Mouse (Mus musculus) adrenal gland, postnatal 36 days (tissue): ENCODE results near the gene Ern2. TPM values are rescaled to one million over a fixed set of nuclear protein-coding genes. Genes with fewer than 3 reads are reported as not detected.

Experiments used
- DNase-seq, 2 experiments: peaks; one replicate each; pipeline ENCODE4 v3.0.0; 2021; ENCODE audit warnings: mixed read lengths in 1 of 2
- long read RNA-seq, 2 experiments: library from polyadenylated mRNA; stranded (forward); transcript quantifications; one replicate each; pipeline ENCODE4 v2.0.0; 2021; ENCODE audit warnings: borderline sequencing depth in 2 of 2
- total RNA-seq, 2 experiments: library from RNA; stranded (reverse); gene quantifications; 2 replicates each; pipeline ENCODE4 v1.2.3; 2021

The Ern2 gene
- under 1 TPM; 0.13 to 0.16 TPM for total RNA-seq
- long read RNA-seq, experiment 1: 0 reads
- long read RNA-seq, experiment 2: 0 reads

- DNase-seq: no peak
Measured at GRCm38 (mm10) chr7:122186043-122186442, at the start of gene Ern2. Gene Ern2 (minus strand): TSS chr7:122186207.

- no peak for DNase-seq
Measured at GRCm38 (mm10) chr7:122230866-122231265, 44.9 kb upstream of the Ern2 start.

- no peak for DNase-seq
Measured at GRCm38 (mm10) chr7:122229916-122230315, 43.9 kb upstream of the Ern2 start.

- no peak for DNase-seq
Measured at GRCm38 (mm10) chr7:122229306-122229705, 43.3 kb upstream of the Ern2 start.

- no peak for DNase-seq
Measured at GRCm38 (mm10) chr7:122226744-122227143, 40.7 kb upstream of the Ern2 start.

- no peak for DNase-seq
Measured at GRCm38 (mm10) chr7:122226020-122226742, 40.2 kb upstream of the Ern2 start.

GRCm38 (mm10) chr7:122219315-122219801 is 33.4 kb upstream of the Ern2 start, which contains the start of gene Chp2:
Gene Chp2 (plus strand): TSS chr7:122219496.
- DNase-seq: peak; percentile 62 to 73

GRCm38 (mm10) chr7:122208276-122209021 is 22.4 kb upstream of the Ern2 start:
- DNase-seq: no peak

- no peak for DNase-seq
Measured at GRCm38 (mm10) chr7:122206121-122206520, 20.1 kb upstream of the Ern2 start.

GRCm38 (mm10) chr7:122203936-122204335 is 17.9 kb upstream of the Ern2 start:
- no peak for DNase-seq

- DNase-seq: peak in 1 of 2 experiments; percentile 24
Measured at GRCm38 (mm10) chr7:122199296-122199695, 13.3 kb upstream of the Ern2 start.

GRCm38 (mm10) chr7:122197306-122197705 is 11.3 kb upstream of the Ern2 start:
- DNase-seq: peak; percentile 36 to 51

- no peak for DNase-seq
Measured at GRCm38 (mm10) chr7:122196771-122197170, 10.8 kb upstream of the Ern2 start.

- no peak for DNase-seq
Measured at GRCm38 (mm10) chr7:122193919-122194318, 7.9 kb upstream of the Ern2 start.

GRCm38 (mm10) chr7:122191097-122191496 is 5.1 kb upstream of the Ern2 start:
- no peak for DNase-seq

GRCm38 (mm10) chr7:122189484-122189883 is 3.5 kb upstream of the Ern2 start:
- DNase-seq: peak; percentile 33 to 54

GRCm38 (mm10) chr7:122184569-122184968 is 1.4 kb downstream of the Ern2 start:
- DNase-seq: no peak

- no peak for DNase-seq
Measured at GRCm38 (mm10) chr7:122180720-122181119, 5.3 kb downstream of the Ern2 start.

- no peak for DNase-seq
Measured at GRCm38 (mm10) chr7:122171613-122172012, 14.4 kb downstream of the Ern2 start.

GRCm38 (mm10) chr7:122170705-122171104 is 15.3 kb downstream of the Ern2 start:
- no peak for DNase-seq

GRCm38 (mm10) chr7:122167203-122167602 is 18.8 kb downstream of the Ern2 start:
- DNase-seq: no peak

- no peak for DNase-seq
Measured at GRCm38 (mm10) chr7:122163766-122164165, 22.2 kb downstream of the Ern2 start.

GRCm38 (mm10) chr7:122160037-122160436 is 26.0 kb downstream of the Ern2 start:
- DNase-seq: no peak
